Mouse (Mus musculus) MEL (cell line): ENCODE results near the gene Emilin1. TPM values are rescaled to one million over a fixed set of nuclear protein-coding genes. Genes with fewer than 3 reads are reported as not detected.

Experiments
- DNase-seq: peaks from one replicate; pipeline ENCODE4 v3.0.0; 2011; ENCODE audit warnings: low read depth, low spot score
- H3K27ac ChIP-seq: 2 replicates; pipeline ENCODE4 v1.5.1; 2012; ENCODE audit warnings: low read depth, mild to moderate bottlenecking, control low read depth, low read length, moderate library complexity; ENCODE audit not compliant: control insufficient read depth
- H3K27me3 ChIP-seq, 2 experiments: fragments of 150-350 bp in 1 of 2; sonication (generic) in 1 of 2; 2 replicates each; pipeline ENCODE4 v1.6.1; 2012; ENCODE audit warnings: low read length in 2 of 2, mild to moderate bottlenecking in 2 of 2, improper control_type of control experiment in 1 of 2, moderate library complexity in 1 of 2; ENCODE audit not compliant: insufficient read depth in 2 of 2, control insufficient read depth in 1 of 2
- H3K36me3 ChIP-seq, 2 experiments: 2 replicates each; pipeline ENCODE4 v1.6.1; 2012 to 2014; ENCODE audit warnings: low read length in 2 of 2, improper control_type of control experiment in 1 of 2, inconsistent platforms in 1 of 2, mild to moderate bottlenecking in 1 of 2; ENCODE audit not compliant: insufficient read depth in 2 of 2, control insufficient read depth in 1 of 2
- H3K4me1 ChIP-seq, 2 experiments: fragments of 150-350 bp in 1 of 2; sonication (generic) in 1 of 2; 2 replicates each; pipeline ENCODE4 v1.6.1; 2012; ENCODE audit warnings: low read length in 2 of 2, improper control_type of control experiment in 1 of 2, mild to moderate bottlenecking in 1 of 2; ENCODE audit not compliant: insufficient read depth in 2 of 2, control insufficient read depth in 1 of 2
- H3K4me3 ChIP-seq, 2 experiments: fragments of 150-350 bp in 1 of 2; sonication (generic) in 1 of 2; 2 replicates each; pipeline ENCODE4 v1.5.1; 2012; ENCODE audit warnings: low read depth in 2 of 2, low read length in 2 of 2, mild to moderate bottlenecking in 2 of 2, moderate library complexity in 2 of 2, control low read depth in 1 of 2, improper control_type of control experiment in 1 of 2; ENCODE audit not compliant: control insufficient read depth in 1 of 2, insufficient read depth in 1 of 2
- H3K79me2 ChIP-seq: 2 replicates; pipeline ENCODE4 v1.6.1; 2012; ENCODE audit warnings: mild to moderate bottlenecking, low read length, moderate library complexity; ENCODE audit not compliant: control insufficient read depth, poor library complexity, insufficient read depth
- H3K9ac ChIP-seq: 2 replicates; pipeline ENCODE4 v1.6.1; 2012; ENCODE audit warnings: low read depth, mild to moderate bottlenecking, control low read depth, low read length, moderate library complexity; ENCODE audit not compliant: control insufficient read depth, poor library complexity, severe bottlenecking
- H3K9me3 ChIP-seq: fragments of 150-350 bp; sonication (generic); replicated peaks from 2 replicates; pipeline ENCODE4 v1.6.1; 2012; ENCODE audit warnings: mild to moderate bottlenecking, low read length, improper control_type of control experiment, moderate library complexity; ENCODE audit not compliant: insufficient read depth
- BHLHE40 ChIP-seq: IDR thresholded peaks from 2 replicates; pipeline ENCODE4 v1.6.1; 2012; ENCODE audit warnings: low read depth, mild to moderate bottlenecking, inconsistent platforms, low read length, improper control_type of control experiment, borderline replicate concordance
- CHD1 ChIP-seq: IDR thresholded peaks from 2 replicates; pipeline ENCODE4 v1.6.1; 2012; ENCODE audit warnings: low read depth, mild to moderate bottlenecking, inconsistent platforms, low read length, improper control_type of control experiment
- CHD2 ChIP-seq: IDR thresholded peaks from 2 replicates; pipeline ENCODE4 v1.6.1; 2011; ENCODE audit warnings: low read length, improper control_type of control experiment
- EP300 ChIP-seq, 2 experiments: IDR thresholded peaks; 2 replicates each; pipeline ENCODE4 v1.6.1; 2011; ENCODE audit warnings: improper control_type of control experiment in 2 of 2, low read length in 2 of 2, low read depth in 1 of 2, mild to moderate bottlenecking in 1 of 2
- KAT2A ChIP-seq: conservative IDR thresholded peaks from 2 replicates; pipeline ENCODE4 v1.6.1; 2012; ENCODE audit warnings: low read depth, low read length, improper control_type of control experiment, inconsistent platforms
- MAZ ChIP-seq: IDR thresholded peaks from 2 replicates; pipeline ENCODE4 v1.6.1; 2012; ENCODE audit warnings: low read depth, mild to moderate bottlenecking, inconsistent platforms, low read length, improper control_type of control experiment
- MXI1 ChIP-seq: IDR thresholded peaks from 2 replicates; pipeline ENCODE4 v1.6.1; 2011; ENCODE audit warnings: mild to moderate bottlenecking, low read depth, low read length, improper control_type of control experiment
- MYB ChIP-seq: IDR thresholded peaks from 2 replicates; pipeline ENCODE4 v1.6.1; 2011; ENCODE audit warnings: mild to moderate bottlenecking, low read depth, low read length, improper control_type of control experiment
- MYC ChIP-seq: IDR thresholded peaks from 2 replicates; pipeline ENCODE4 v1.6.1; 2011; ENCODE audit warnings: low read depth, mild to moderate bottlenecking, low read length, improper control_type of control experiment, moderate library complexity
- POLR2A ChIP-seq, 2 experiments: IDR thresholded peaks; 2 replicates each; pipeline ENCODE4 v1.6.1; 2011 to 2012; ENCODE audit warnings: low read length in 2 of 2, mild to moderate bottlenecking in 2 of 2, control low read depth in 1 of 2, improper control_type of control experiment in 1 of 2, low read depth in 1 of 2, moderate library complexity in 1 of 2; ENCODE audit not compliant: control insufficient read depth in 1 of 2, insufficient read depth in 1 of 2, poor library complexity in 1 of 2
- RCOR1 ChIP-seq: IDR thresholded peaks from 2 replicates; pipeline ENCODE4 v1.6.1; 2012; ENCODE audit warnings: low read depth, mild to moderate bottlenecking, inconsistent platforms, low read length, improper control_type of control experiment
- SMC3 ChIP-seq: IDR thresholded peaks from 2 replicates; pipeline ENCODE4 v1.6.1; 2011; ENCODE audit warnings: low read depth, low read length, improper control_type of control experiment
- TAL1 ChIP-seq: IDR thresholded peaks from 2 replicates; pipeline ENCODE4 v1.6.1; 2012; ENCODE audit warnings: mild to moderate bottlenecking, inconsistent platforms, low read length, moderate library complexity, mixed read lengths
- TBP ChIP-seq: IDR thresholded peaks from 2 replicates; pipeline ENCODE4 v1.8.0; 2011; ENCODE audit warnings: low read depth, low read length, improper control_type of control experiment
- TCF12 ChIP-seq: IDR thresholded peaks from 2 replicates; pipeline ENCODE4 v1.6.1; 2014; ENCODE audit warnings: low read depth, mild to moderate bottlenecking, inconsistent platforms, low read length, improper control_type of control experiment, moderate library complexity
- USF1 ChIP-seq: IDR thresholded peaks from 2 replicates; pipeline ENCODE4 v1.6.1; 2014; ENCODE audit warnings: low read depth, mild to moderate bottlenecking, inconsistent platforms, low read length, improper control_type of control experiment, moderate library complexity
- USF2 ChIP-seq, 2 experiments: IDR thresholded peaks; 2 replicates each; pipeline ENCODE4 v1.6.1; 2011 to 2012; ENCODE audit warnings: improper control_type of control experiment in 2 of 2, low read length in 2 of 2, borderline replicate concordance in 1 of 2, inconsistent platforms in 1 of 2, low read depth in 1 of 2, mild to moderate bottlenecking in 1 of 2; ENCODE audit not compliant: insufficient read depth in 1 of 2
- ZKSCAN1 ChIP-seq: IDR thresholded peaks from 2 replicates; pipeline ENCODE4 v1.6.1; 2012; ENCODE audit warnings: low read depth, mild to moderate bottlenecking, inconsistent platforms, low read length, improper control_type of control experiment, moderate library complexity
- ZNF384 ChIP-seq: IDR thresholded peaks from 2 replicates; pipeline ENCODE4 v1.6.1; 2012; ENCODE audit warnings: low read depth, mild to moderate bottlenecking, inconsistent platforms, low read length, improper control_type of control experiment
- polyA plus RNA-seq, 2 experiments: library from polyadenylated mRNA; stranded (reverse) in 1 of 2; unstranded in 1 of 2; fragments of >175 nt in 1 of 2; fragments of >200 nt in 1 of 2; gene quantifications; 2 replicates each; pipeline versions ENCODE4 v1.2.1 to v1.2.4; 2012; ENCODE audit warnings: low replicate concordance in 2 of 2, low read depth in 1 of 2; ENCODE audit not compliant: insufficient read length in 2 of 2, insufficient read depth in 1 of 2, missing spikeins in 1 of 2
- total RNA-seq: library from RNA; depleted of rRNA; stranded (reverse); fragments of 300-350 nt; gene quantifications from 2 replicates; pipeline ENCODE4 v1.2.3, GENCODE M21; 2012

Emilin1 gene
- total and polyA plus RNA-seq, 3 experiments = 1.3 to 2.0 TPM; not detected in 1

- Histone ChIP-seq H3K27me3 (no peaks in the 10 kb centered on the region; a peak in 1 of 4 replicates), H3K79me2 (no peaks in the 10 kb centered on the region), H3K27ac (no peak overlapping the region), H3K9ac (no peak overlapping the region), H3K4me3 (no peak overlapping the region), H3K9me3 (no peaks in the 10 kb centered on the region), H3K36me3 (peaks cover 0 to 4% of the 10 kb centered on the region in 2 experiments; a peak in 2 of 4 replicates), H3K4me1 (peaks cover 0 to 6% of the 10 kb centered on the region in 2 experiments; a peak in 3 of 4 replicates)
- TF ChIP-seq RCOR1 (no peak), SMC3 (no peak), TBP (no peak), MAZ (no peak), BHLHE40 (no peak), TCF12 (no peak), MYC (no peak), MXI1 (no peak), KAT2A (no peak), ZKSCAN1 (no peak), MYB (no peak)
- DNase-seq = no peak
Observed at GRCm38 (mm10) chr5:30944344-30944743, 31.1 kb downstream of the Emilin1 start.

GRCm38 (mm10) chr5:30944956-30945781, 32.0 kb downstream of the Emilin1 start, which contains the start of gene Cgref1:
Gene Cgref1, minus strand, starts transcription at chr5:30945591.
- Histone ChIP-seq H3K9me3 (no peaks in the 10 kb centered on the region), H3K36me3 (peaks cover 0 to 5% of the 10 kb centered on the region in 2 experiments; a peak in 2 of 4 replicates), H3K27me3 (no peaks in the 10 kb centered on the region), H3K4me1 (peaks cover 0 to 9% of the 10 kb centered on the region in 2 experiments; a peak in 3 of 4 replicates), H3K79me2 (peaks cover 2% of the 10 kb centered on the region; the same call in 1 of the 2 replicates), H3K9ac (no peak within 1 kb of the TSS), H3K4me3 (no peak within 1 kb of the TSS), H3K27ac (no peak within 1 kb of the TSS)
- TF ChIP-seq SMC3 (no peak), CHD1 (no peak), RCOR1 (no peak), KAT2A (no peak), CHD2 (no peak), TAL1 (no peak), EP300 (IDR thresholded peaks at IDR 0.05; ENCODE audit: low read depth in 1 of 2, low read length in 2 of 2) (no peak), ZNF384 (no peak), USF2 (IDR thresholded peaks at IDR 0.05; ENCODE audit: borderline replicate concordance in 1 of 2, insufficient read depth in 1 of 2, low read depth in 1 of 2, low read length in 2 of 2) (no peak), POLR2A (IDR thresholded peaks at IDR 0.05; ENCODE audit: control insufficient read depth in 1 of 2, insufficient read depth in 1 of 2, low read depth in 1 of 2, low read length in 2 of 2, poor library complexity in 1 of 2) (no peak), USF1 (no peak), ZKSCAN1 (no peak)
- DNase-seq = no peak
